Mouse (Mus musculus): ENCODE measurements around the gene Eif1b.

DNA sequence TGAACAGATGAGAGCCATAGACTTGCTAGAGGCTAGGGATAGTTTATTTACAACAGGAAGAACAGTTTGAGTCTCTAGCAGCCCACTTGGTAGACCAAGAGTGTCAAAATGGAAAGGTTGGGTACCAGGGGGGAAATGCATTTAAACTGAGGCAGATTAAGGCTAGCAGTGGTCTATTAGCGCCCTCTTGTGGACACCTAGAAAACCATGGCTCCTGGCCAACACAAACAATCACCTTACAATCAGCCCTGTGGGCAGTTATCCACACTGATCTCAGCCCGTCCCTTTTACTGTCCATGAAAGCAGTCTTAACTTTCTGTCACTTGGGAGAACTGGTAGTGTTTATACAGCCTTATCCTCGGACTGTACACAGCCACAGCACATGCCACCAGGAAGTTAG lies 4.7 kb downstream of the Eif1b start:
- no peak for TF ChIP-seq POLR2A (IDR thresholded peaks at IDR 0.05; ENCODE audit: low read depth, low read length)
- no peak for TF ChIP-seq UBTF (IDR thresholded peaks at IDR 0.05; ENCODE audit: low read depth, low read length)
- TF ChIP-seq HCFC1 (IDR thresholded peaks at IDR 0.05; ENCODE audit: low read depth, low read length), result no peak
- TF ChIP-seq USF1 (IDR thresholded peaks at IDR 0.05; ENCODE audit: low read depth, low read length), result no peak
- no peak for TF ChIP-seq ZNF384 (IDR thresholded peaks at IDR 0.05; ENCODE audit: low read depth, low read length)
- TF ChIP-seq CTCF (conservative IDR thresholded peaks at IDR 0.05 in 1 of 2, IDR thresholded peaks at IDR 0.05 in 1 of 2; ENCODE audit: low read depth in 2 of 2, low read length in 2 of 2), result peak; percentile 91 to 97
- no peak for TF ChIP-seq EP300 (IDR thresholded peaks at IDR 0.05; ENCODE audit: low read length)
- no peak for TF ChIP-seq ZKSCAN1 (IDR thresholded peaks at IDR 0.05; ENCODE audit: borderline replicate concordance, low read depth, low read length)
- no peak for TF ChIP-seq PAX5 (IDR thresholded peaks at IDR 0.05; ENCODE audit: low read length)
- TF ChIP-seq MEF2A (IDR thresholded peaks at IDR 0.05; ENCODE audit: borderline replicate concordance, low read depth, low read length), result no peak
- TF ChIP-seq JUND (conservative IDR thresholded peaks at IDR 0.05; ENCODE audit: low read depth, low read length), result no peak
- TF ChIP-seq CHD2 (IDR thresholded peaks at IDR 0.05; ENCODE audit: low read length), result no peak

Measured in CH12.LX (cell line).